Mouse (Mus musculus) cerebral cortex, adult 2 months (tissue): ENCODE data around the gene Id2.

ENCODE experiments used
- WGBS: fragments of 180-500 bp; shearing (Covaris S2); methylation state at CpG from one replicate; pipeline ENCODE4 v1.1.7; 2018; 5-methylcytosine and 5-hydroxymethylcytosine counted together

The Id2 gene

GRCm38 (mm10) chr12:25097052-25097209 is at the start of gene Id2:
TSS of gene Id2 (minus strand) at chr12:25097140.
- 8% methylated on average over 1 of the region's 1 CpGs for WGBS

GRCm38 (mm10) chr12:25145344-25145698 is 48.4 kb upstream of the Id2 start:
- 74% methylated on average over 3 of the region's 3 CpGs for WGBS

GRCm38 (mm10) chr12:25144591-25145343 is 47.8 kb upstream of the Id2 start:
- 92% methylated on average over 5 of the region's 5 CpGs for WGBS

GRCm38 (mm10) chr12:25143492-25143891 is 46.6 kb upstream of the Id2 start:
- WGBS: 66% methylated on average over 2 of the region's 2 CpGs

- 85% methylated on average over 7 of the region's 7 CpGs for whole genome bisulfite sequencing
These were observed 45.3 kb upstream of the Id2 start for GRCm38 (mm10) chr12:25142251-25142650.

- 82% methylated on average over 7 of the region's 7 CpGs for WGBS
These were observed 44.4 kb upstream of the Id2 start for GRCm38 (mm10) chr12:25141311-25141710.

- 90% methylated on average over 6 of the region's 6 CpGs for WGBS
These were observed 43.2 kb upstream of the Id2 start for GRCm38 (mm10) chr12:25140115-25140514.

- WGBS: 97% methylated on average over 4 of the region's 4 CpGs
These were observed 41.7 kb upstream of the Id2 start for GRCm38 (mm10) chr12:25138616-25139015.

GRCm38 (mm10) chr12:25132046-25132445 is 35.1 kb upstream of the Id2 start:
- WGBS: 89% methylated on average over 12 of the region's 12 CpGs

GRCm38 (mm10) chr12:25127629-25128028 is 30.7 kb upstream of the Id2 start:
- WGBS: 75% methylated on average over 4 of the region's 4 CpGs

- 73% methylated on average over 5 of the region's 5 CpGs for WGBS
These were observed 29.3 kb upstream of the Id2 start for GRCm38 (mm10) chr12:25126228-25126627.

GRCm38 (mm10) chr12:25125239-25125776 is 28.4 kb upstream of the Id2 start:
- WGBS: 80% methylated on average over 16 of the region's 16 CpGs

GRCm38 (mm10) chr12:25124431-25125238 is 27.7 kb upstream of the Id2 start:
- 62% methylated on average over 19 of the region's 19 CpGs for WGBS

- 96% methylated on average over 4 of the region's 4 CpGs for WGBS
These were observed 23.8 kb upstream of the Id2 start for GRCm38 (mm10) chr12:25120753-25121152.

- 58% methylated on average over 15 of the region's 15 CpGs for WGBS
These were observed 22.3 kb upstream of the Id2 start for GRCm38 (mm10) chr12:25119278-25119677.

- 87% methylated on average over 4 of the region's 4 CpGs for WGBS
These were observed 21.0 kb upstream of the Id2 start for GRCm38 (mm10) chr12:25117856-25118511.

GRCm38 (mm10) chr12:25116126-25116525 is 19.2 kb upstream of the Id2 start:
- 99% methylated on average over 2 of the region's 2 CpGs for WGBS

- WGBS: 86% methylated on average over 1 of the region's 1 CpGs
These were observed 17.5 kb upstream of the Id2 start for GRCm38 (mm10) chr12:25114426-25114825.

GRCm38 (mm10) chr12:25113357-25113756 is 16.4 kb upstream of the Id2 start:
- WGBS: 88% methylated on average over 2 of the region's 2 CpGs

- WGBS: 97% methylated on average over 2 of the region's 2 CpGs
These were observed 15.9 kb upstream of the Id2 start for GRCm38 (mm10) chr12:25112806-25113205.

GRCm38 (mm10) chr12:25110682-25111078 is 13.7 kb upstream of the Id2 start:
- WGBS: 88% methylated on average over 7 of the region's 7 CpGs

- 73% methylated on average over 7 of the region's 7 CpGs for WGBS
These were observed 13.2 kb upstream of the Id2 start for GRCm38 (mm10) chr12:25109971-25110681.
